Mouse (Mus musculus) MEL (cell line): Measurements from ENCODE around the gene Atp8b3.

Experiments
- CTCF ChIP-seq, 3 experiments: IDR thresholded peaks in 2 of 3; conservative IDR thresholded peaks in 1 of 3; 2 replicates each; pipeline ENCODE4 v1.5.1; 2011 to 2012; ENCODE audit warnings: low read length in 3 of 3, low read depth in 2 of 3, mild to moderate bottlenecking in 2 of 3, improper control_type of control experiment in 1 of 3, inconsistent platforms in 1 of 3, mixed read lengths in 1 of 3, moderate library complexity in 1 of 3; ENCODE audit not compliant: control insufficient read depth in 1 of 3, insufficient read depth in 1 of 3, poor library complexity in 1 of 3, severe bottlenecking in 1 of 3
- POLR2A ChIP-seq, 2 experiments: IDR thresholded peaks; 2 replicates each; pipeline ENCODE4 v1.6.1; 2011 to 2012; ENCODE audit warnings: low read length in 2 of 2, mild to moderate bottlenecking in 2 of 2, control low read depth in 1 of 2, improper control_type of control experiment in 1 of 2, low read depth in 1 of 2, moderate library complexity in 1 of 2; ENCODE audit not compliant: control insufficient read depth in 1 of 2, insufficient read depth in 1 of 2, poor library complexity in 1 of 2

GRCm38 (mm10) chr10:80490051-80490450 is 48.9 kb downstream of the Atp8b3 start:
- no peak for TF ChIP-seq POLR2A (IDR thresholded peaks at IDR 0.05; ENCODE audit: control insufficient read depth in 1 of 2, insufficient read depth in 1 of 2, low read depth in 1 of 2, low read length in 2 of 2, poor library complexity in 1 of 2)
- TF ChIP-seq CTCF (IDR thresholded peaks at IDR 0.05 in 2 of 3, conservative IDR thresholded peaks at IDR 0.05 in 1 of 3; ENCODE audit: control insufficient read depth in 1 of 3, insufficient read depth in 1 of 3, low read depth in 2 of 3, low read length in 3 of 3, poor library complexity in 1 of 3, severe bottlenecking in 1 of 3): no peak
